Mouse (Mus musculus) kidney, adult 2 months (tissue): Measurements from ENCODE around the gene Capzb.

Experiments
- CTCF ChIP-seq: fragments of 200-500 bp; conservative IDR thresholded peaks from 2 replicates; pipeline ENCODE4 v1.5.1; 2011; ENCODE audit warnings: low read depth, mild to moderate bottlenecking, control low read depth, low read length, moderate library complexity, mixed read lengths; ENCODE audit not compliant: insufficient read depth, insufficient read length
- POLR2A ChIP-seq: fragments of 200-500 bp; IDR thresholded peaks from one replicate; pipeline ENCODE4 v1.6.1; 2011; ENCODE audit warnings: low read depth, low read length, control low read depth

GRCm38 (mm10) chr4:139289017-139289416, 96.3 kb downstream of the Capzb start:
- TF ChIP-seq CTCF (peak; percentile 93), POLR2A (no peak)
